Mouse (Mus musculus) thymus, adult 18-20 months (tissue): ENCODE data around the gene Gm3173.
"Not testable (repeated sequence)": the region's sequence is repeated elsewhere in the genome, so short reads cannot be mapped to it uniquely, and the experiment has no call there.

ENCODE experiments used
- DNase-seq, 2 experiments: peaks; one replicate each; pipeline ENCODE4 v3.0.0; 2022; ENCODE audit warnings: mixed read lengths in 2 of 2

Gene Gm3173

DNA sequence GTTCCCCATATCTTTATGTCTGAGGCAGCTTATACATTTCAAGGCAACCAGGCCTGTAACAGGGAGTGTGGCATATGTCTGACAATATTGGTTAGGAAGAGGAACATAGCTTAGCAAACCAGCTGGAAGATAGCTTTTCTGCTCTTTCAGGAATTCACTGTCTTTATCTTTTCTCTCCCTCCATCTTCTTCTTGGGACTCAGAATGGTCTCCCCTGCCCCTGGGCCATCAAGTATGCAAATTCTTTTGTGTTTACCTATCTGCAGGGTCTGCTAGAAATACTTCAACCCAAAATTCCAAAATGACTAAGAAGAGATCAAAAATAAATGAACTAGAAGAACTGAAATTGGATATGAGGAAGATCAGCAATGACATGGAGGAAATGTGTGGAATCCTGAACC lies at the start of gene Gm3173:
Gene Gm3173, plus strand, starts transcription at position 301 of the 400 bp plus-strand sequence.
- DNase-seq, result not testable (repeated sequence)

DNA sequence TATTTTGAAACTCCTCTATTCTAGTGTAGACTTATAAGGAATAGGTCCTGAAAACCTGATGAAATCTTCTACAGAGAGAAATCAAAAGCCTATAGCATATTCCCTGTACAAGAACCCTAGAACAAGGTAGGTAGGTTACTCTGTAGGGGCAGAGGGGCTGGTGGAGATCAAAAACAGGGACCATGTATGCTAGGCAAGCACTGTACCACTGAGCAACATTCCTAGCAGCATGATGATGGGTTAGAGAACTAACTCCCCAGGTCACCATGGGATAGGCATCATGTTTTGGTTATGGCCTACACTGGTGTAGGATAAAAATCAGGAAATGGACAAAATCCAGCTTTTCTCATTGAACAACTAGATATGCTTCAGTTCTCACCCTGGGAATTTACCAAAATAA lies 45.2 kb upstream of the Gm3173 start:
- DNase-seq, result not testable (repeated sequence)

DNA sequence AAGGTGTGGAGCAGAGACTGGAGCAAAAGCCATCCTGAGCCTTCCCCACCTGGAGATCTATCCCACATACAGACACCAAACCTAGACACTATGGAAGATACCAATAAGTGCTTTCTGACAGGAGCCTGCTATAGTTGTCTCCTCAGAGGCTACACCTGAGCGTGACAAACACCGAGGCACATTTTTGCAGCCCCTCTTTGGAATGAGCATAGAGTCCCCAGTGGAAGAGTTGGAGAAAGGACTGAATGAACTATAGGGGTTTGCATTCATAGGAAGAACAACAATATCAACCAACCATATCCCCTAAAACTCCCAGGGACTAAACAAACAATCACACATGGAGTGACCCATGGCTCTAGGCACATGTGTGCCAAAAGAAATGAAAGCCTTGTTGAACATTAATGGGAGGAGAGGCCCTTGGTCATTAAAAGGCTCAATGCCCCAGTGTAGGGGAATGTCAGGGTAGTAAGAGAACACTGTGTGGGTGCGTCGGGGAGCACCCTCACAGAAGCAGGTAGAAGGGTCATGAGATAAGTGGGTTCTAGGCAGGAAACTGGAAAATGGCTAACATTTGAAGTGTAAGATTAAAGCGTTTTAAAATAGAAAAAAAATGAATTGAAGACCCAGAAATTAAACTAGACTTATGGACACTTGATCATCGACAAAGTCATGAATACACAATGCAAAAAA lies 37.8 kb upstream of the Gm3173 start:
- not testable (repeated sequence) for DNase-seq

- DNase-seq, result not testable (repeated sequence)
Measured at GRCm38 (mm10) chr14:4397226-4397625, 33.6 kb upstream of the Gm3173 start, which contains the start of gene Gm3159. Gm3159 (plus strand) TSS chr14:4397526.

GRCm38 (mm10) chr14:4398624-4399023 lies 32.2 kb upstream of the Gm3173 start:
- not testable (repeated sequence) for DNase-seq

- DNase-seq, result not testable (repeated sequence)
Measured at GRCm38 (mm10) chr14:4400115-4400789, 30.5 kb upstream of the Gm3173 start.

DNA sequence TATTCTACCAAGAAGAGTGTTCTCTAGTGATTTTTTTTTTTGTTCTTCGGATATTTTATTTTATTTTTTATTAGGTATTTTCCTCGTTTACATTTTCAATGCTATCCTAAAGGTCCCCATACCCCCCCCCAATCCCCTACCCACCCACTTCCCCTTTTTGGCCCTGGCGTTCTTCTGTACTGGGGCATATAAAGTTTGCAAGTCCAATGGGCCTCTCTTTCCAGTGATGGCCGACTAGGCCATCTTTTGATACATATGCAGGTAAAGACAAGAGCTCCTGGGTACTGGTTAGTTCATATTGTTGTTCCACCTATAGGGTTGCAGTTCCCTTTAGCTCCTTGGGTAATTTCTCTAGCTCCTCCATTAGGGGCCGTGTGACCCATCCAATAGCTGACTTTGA lies 29.5 kb upstream of the Gm3173 start:
- not testable (repeated sequence) for DNase-seq

GRCm38 (mm10) chr14:4403840-4404239 lies 27.0 kb upstream of the Gm3173 start:
- DNase-seq, result not testable (repeated sequence)

DNA sequence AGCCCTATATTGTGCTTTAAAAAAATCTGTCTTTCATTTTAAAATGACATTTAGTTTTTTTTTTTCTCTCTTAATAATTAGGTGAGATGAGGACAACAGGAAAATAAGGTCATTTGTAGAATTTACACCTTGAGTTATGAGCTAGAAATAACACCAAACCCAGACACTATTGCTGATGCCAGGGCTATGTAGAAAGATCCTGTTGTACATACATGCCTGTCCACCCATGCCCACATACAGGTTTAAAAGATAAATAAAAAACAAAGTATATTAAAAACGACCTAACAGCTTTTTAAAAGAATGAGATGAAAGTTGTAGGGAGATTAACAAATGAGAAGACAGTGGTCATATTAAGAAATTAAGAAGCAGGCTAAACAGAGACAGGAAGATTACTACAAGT lies 20.9 kb upstream of the Gm3173 start:
- DNase-seq, result not testable (repeated sequence)

- DNase-seq, result not testable (repeated sequence)
Measured at GRCm38 (mm10) chr14:4414965-4415835, 15.6 kb upstream of the Gm3173 start, which contains the start of gene Gm3164. Gm3164 (plus strand) TSS chr14:4415448.

DNA sequence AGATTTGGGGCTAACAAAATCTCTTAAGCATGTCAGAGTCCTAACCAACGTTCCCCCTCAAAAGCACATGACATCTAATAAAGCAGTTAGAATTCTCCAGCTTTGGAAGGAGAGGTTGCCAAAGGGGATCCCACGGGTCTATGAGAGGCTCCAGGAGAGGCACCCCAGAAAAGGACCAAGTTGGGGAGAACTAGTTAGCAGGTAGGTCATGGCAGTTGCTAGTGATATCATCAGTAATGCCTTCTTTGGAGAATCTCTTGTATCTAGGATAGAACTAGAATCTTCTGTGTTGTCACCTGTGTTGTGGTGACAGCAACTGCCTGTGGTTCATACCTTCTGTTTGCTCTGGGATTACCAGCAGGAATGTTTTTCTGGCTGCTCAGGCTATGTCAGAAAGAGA lies 50.7 kb downstream of the Gm3173 start, which contains the start of gene Gm3182:
Gene Gm3182, plus strand, starts transcription at position 301 of the 400 bp plus-strand sequence.
- not testable (repeated sequence) for DNase-seq

- DNase-seq, result not testable (repeated sequence)
Measured at GRCm38 (mm10) chr14:4499425-4499824, 68.6 kb downstream of the Gm3173 start.

GRCm38 (mm10) chr14:4555105-4555504 lies 124.3 kb downstream of the Gm3173 start, which contains the start of gene Gm3047:
Gm3047 (plus strand) TSS chr14:4555405.
- not testable (repeated sequence) for DNase-seq
